Mouse (Mus musculus): ENCODE data around the gene Dhx34. TPM values are rescaled to one million over a fixed set of nuclear protein-coding genes. Genes with fewer than 3 reads are reported as not detected.
A peak's percentile ranks its signal among the peaks of the same experiment; 100 is the strongest.

Gene Dhx34
- polyA plus RNA-seq, 1 experiment from 2014 or later: 10.3 TPM

GRCm38 (mm10) chr7:16161302-16161701 lies 60.5 kb downstream of the Dhx34 start:
- Histone ChIP-seq H3K4me2 (no peak overlapping the region), H3K9ac (ENCODE audit: low read length) (no peak overlapping the region), H3K4me1 (ENCODE audit: control insufficient read depth, insufficient read depth, low read length) (peaks cover 3% of the 10 kb centered on the region; the same call in 1 of the 2 replicates), H3K36me3 (ENCODE audit: control insufficient read depth, insufficient read depth, low read length) (no peaks in the 10 kb centered on the region), H3K9me3 (ENCODE audit: control insufficient read depth, low read length) (no peaks in the 10 kb centered on the region), H3K4me3 (ENCODE audit: low read depth, low read length) (no peak overlapping the region), H3K27ac (ENCODE audit: low read depth, low read length) (no peak overlapping the region), H3K27me3 (ENCODE audit: control insufficient read depth, insufficient read depth, low read length) (peaks cover 16% of the 10 kb centered on the region)
- no peak for ATAC-seq (ENCODE audit: low FRiP score)
- no peak for DNase-seq (ENCODE audit: low spot score, missing footprints)
- 89% methylated on average over 9 of the region's 9 CpGs for WGBS

GRCm38 (mm10) chr7:16160702-16161101 lies 61.1 kb downstream of the Dhx34 start:
- Histone ChIP-seq H3K9me3 (ENCODE audit: control insufficient read depth, low read length) (no peaks in the 10 kb centered on the region), H3K4me2 (no peak overlapping the region), H3K4me3 (ENCODE audit: low read depth, low read length) (no peak overlapping the region), H3K9ac (ENCODE audit: low read length) (no peak overlapping the region), H3K27ac (ENCODE audit: low read depth, low read length) (no peak overlapping the region), H3K27me3 (ENCODE audit: control insufficient read depth, insufficient read depth, low read length) (peaks cover 16% of the 10 kb centered on the region), H3K4me1 (ENCODE audit: control insufficient read depth, insufficient read depth, low read length) (peaks cover 3% of the 10 kb centered on the region; the same call in 1 of the 2 replicates), H3K36me3 (ENCODE audit: control insufficient read depth, insufficient read depth, low read length) (no peaks in the 10 kb centered on the region)
- DNase-seq (ENCODE audit: low spot score, missing footprints) (no peak), ATAC-seq (ENCODE audit: low FRiP score) (no peak)
- WGBS: 65% methylated on average over 3 of the region's 3 CpGs

- Histone ChIP-seq H3K4me1 (ENCODE audit: control insufficient read depth, insufficient read depth, low read length) (peaks cover 3% of the 10 kb centered on the region; the same call in 1 of the 2 replicates), H3K4me3 (ENCODE audit: low read depth, low read length) (no peak overlapping the region), H3K36me3 (ENCODE audit: control insufficient read depth, insufficient read depth, low read length) (no peaks in the 10 kb centered on the region), H3K27ac (ENCODE audit: low read depth, low read length) (no peak overlapping the region), H3K9me3 (ENCODE audit: control insufficient read depth, low read length) (no peaks in the 10 kb centered on the region), H3K27me3 (ENCODE audit: control insufficient read depth, insufficient read depth, low read length) (peaks cover 16% of the 10 kb centered on the region), H3K9ac (ENCODE audit: low read length) (no peak overlapping the region), H3K4me2 (peak overlapping the region; percentile 33; the same call in 1 of the 2 replicates)
- DNase-seq (ENCODE audit: low spot score, missing footprints): no peak
- WGBS: 11% methylated on average over 39 of the region's 39 CpGs
- peak; percentile 42; the same call in 1 of the 2 replicates for ATAC-seq (ENCODE audit: low FRiP score)
These were observed 63.1 kb downstream of the Dhx34 start for GRCm38 (mm10) chr7:16158735-16159134.

DNA sequence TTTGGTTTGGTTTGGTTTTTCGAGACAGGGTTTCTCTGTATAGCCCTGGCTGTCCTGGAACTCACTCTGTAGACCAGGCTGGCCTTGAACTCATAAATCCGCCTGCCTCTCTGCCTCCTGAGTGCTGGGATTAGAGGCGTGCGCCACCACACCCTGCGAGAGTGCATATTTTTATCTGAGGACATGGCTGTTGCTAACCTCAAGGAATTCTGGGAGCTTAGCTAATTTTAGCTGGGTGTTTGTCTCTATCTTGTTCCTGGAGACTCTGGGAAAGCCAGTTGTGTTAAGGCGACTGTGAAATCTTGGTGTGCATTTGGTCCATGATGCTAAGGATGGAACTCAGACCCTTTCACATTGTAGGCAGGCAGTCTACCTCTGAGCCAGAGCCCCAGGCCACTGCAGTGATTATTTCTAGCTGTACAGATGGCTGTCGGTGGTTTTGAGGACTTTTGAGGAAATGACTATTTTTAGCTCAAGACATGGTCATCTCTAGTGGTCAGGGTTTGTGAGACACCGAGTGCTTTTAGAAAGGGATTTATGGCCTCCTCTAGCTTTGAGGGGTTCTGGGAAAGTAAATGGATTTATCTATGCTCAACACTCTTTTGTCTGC lies 65.6 kb downstream of the Dhx34 start:
- ATAC-seq (ENCODE audit: low FRiP score) (no peak), DNase-seq (ENCODE audit: low spot score, missing footprints) (no peak)
- Histone ChIP-seq H3K9me3 (ENCODE audit: control insufficient read depth, low read length) (no peaks in the 10 kb centered on the region), H3K4me1 (ENCODE audit: control insufficient read depth, insufficient read depth, low read length) (peaks cover 3% of the 10 kb centered on the region; the same call in 1 of the 2 replicates), H3K4me3 (ENCODE audit: low read depth, low read length) (no peak overlapping the region), H3K9ac (ENCODE audit: low read length) (no peak overlapping the region), H3K4me2 (no peak overlapping the region), H3K36me3 (ENCODE audit: control insufficient read depth, insufficient read depth, low read length) (no peaks in the 10 kb centered on the region), H3K27ac (ENCODE audit: low read depth, low read length) (no peak overlapping the region), H3K27me3 (ENCODE audit: control insufficient read depth, insufficient read depth, low read length) (peaks cover 16% of the 10 kb centered on the region)
- WGBS: 86% methylated on average over 8 of the region's 8 CpGs

DNA sequence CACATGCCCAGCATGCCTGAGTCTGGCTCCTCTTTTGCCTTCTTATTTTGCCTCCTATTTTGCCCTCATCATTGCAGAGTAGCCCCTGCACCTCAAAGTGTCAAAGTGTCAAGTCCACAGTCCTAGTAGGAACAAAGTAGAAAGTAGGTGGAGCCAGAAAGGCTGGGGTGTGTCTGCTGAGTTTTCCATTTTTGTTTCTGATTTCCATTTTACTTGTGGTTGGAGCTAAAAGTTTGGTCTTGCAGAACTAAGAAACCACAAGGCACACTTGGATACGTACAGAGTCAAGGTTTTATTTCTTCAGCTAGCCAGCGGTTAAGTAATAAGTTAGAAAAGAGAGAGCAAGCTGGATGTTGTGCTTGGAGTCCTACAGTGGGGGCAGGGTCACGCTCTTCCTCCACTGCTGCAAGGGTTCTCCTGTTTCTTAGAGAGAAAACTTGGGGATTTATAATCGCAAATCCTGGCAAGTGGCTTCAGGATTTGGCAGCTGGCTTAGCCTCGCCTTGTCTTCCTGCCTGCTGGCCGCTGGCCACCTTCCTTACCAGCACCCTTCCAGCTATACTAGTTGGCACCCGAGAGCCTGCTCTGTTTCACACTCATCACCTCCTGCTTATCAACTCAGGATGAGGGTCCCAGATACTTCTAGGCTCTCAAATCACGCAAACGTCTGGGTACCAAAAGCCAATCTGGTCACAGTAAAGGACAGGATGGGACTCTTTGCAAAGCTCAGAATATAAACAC lies 66.5 kb downstream of the Dhx34 start:
- no peak for ATAC-seq (ENCODE audit: low FRiP score)
- no peak for DNase-seq (ENCODE audit: low spot score, missing footprints)
- Histone ChIP-seq H3K4me1 (ENCODE audit: control insufficient read depth, insufficient read depth, low read length) (peaks cover 3% of the 10 kb centered on the region; the same call in 1 of the 2 replicates), H3K9me3 (ENCODE audit: control insufficient read depth, low read length) (no peaks in the 10 kb centered on the region), H3K27ac (ENCODE audit: low read depth, low read length) (no peak overlapping the region), H3K4me3 (ENCODE audit: low read depth, low read length) (no peak overlapping the region), H3K9ac (ENCODE audit: low read length) (no peak overlapping the region), H3K27me3 (ENCODE audit: control insufficient read depth, insufficient read depth, low read length) (peaks cover 16% of the 10 kb centered on the region), H3K4me2 (no peak overlapping the region), H3K36me3 (ENCODE audit: control insufficient read depth, insufficient read depth, low read length) (no peaks in the 10 kb centered on the region)
- 77% methylated on average over 9 of the region's 9 CpGs for WGBS

- peak; percentile 86 for ATAC-seq (ENCODE audit: low FRiP score)
- WGBS: 21% methylated on average over 10 of the region's 10 CpGs
These were observed 68.3 kb downstream of the Dhx34 start for GRCm38 (mm10) chr7:16153522-16153921.

DNA sequence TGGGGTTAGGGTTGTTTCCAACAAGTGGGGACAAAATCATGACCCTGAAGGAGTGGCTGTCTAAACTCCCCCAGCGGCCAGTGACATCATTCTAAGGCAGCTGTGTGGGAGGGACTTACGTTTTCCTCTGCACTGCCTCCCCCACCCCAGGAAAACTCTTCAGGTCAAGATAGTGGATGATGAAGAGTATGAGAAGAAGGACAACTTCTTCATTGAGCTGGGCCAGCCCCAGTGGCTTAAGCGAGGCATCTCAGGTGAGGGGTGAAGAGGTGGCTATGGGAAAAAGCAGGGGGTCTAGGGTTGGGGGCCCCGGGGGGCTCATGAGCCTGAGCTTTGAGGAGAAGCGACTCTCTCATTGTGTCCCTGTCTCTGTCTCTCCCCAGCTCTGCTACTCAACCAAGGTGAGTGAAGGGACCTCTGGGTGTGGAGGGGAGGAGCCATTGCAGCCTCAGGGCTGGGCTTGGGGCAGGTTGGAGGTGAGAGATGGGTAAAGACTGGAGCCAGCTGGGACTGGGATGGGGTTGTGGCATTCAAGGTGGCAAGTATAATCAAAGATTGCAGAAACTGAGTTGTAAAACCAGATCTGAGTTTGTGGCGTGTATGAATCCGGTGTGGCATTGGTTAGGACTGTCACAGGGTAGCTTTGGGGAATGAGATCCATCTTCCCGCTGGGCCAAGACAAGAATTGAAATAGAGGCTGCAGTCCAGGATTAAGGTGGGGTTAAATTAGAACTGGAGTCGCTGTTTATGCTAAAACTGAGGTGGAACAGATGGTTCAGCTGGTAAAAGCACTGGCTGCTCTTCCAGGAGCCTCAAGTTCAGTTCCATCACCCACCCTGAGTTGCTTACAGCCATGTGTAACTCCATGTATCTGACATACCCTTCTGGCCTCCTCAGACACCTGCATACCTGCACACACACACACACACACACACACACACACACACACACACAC lies 71.4 kb downstream of the Dhx34 start:
- Histone ChIP-seq H3K27me3 (ENCODE audit: control insufficient read depth, insufficient read depth, low read length) (no peaks in the 10 kb centered on the region), H3K27ac (ENCODE audit: low read depth, low read length) (no peak overlapping the region)
- ATAC-seq (ENCODE audit: low FRiP score): no peak

More at GRCm38 (mm10) chr7:16153522-16153921, 68.3 kb downstream of the Dhx34 start:
- Histone ChIP-seq H3K9me3 (ENCODE audit: control insufficient read depth, low read length) (no peaks in the 10 kb centered on the region), H3K27ac (ENCODE audit: low read depth, low read length) (no peak overlapping the region), H3K9ac (ENCODE audit: low read length) (no peak overlapping the region), H3K27me3 (ENCODE audit: control insufficient read depth, insufficient read depth, low read length) (peaks cover 6% of the 10 kb centered on the region), H3K4me1 (ENCODE audit: control insufficient read depth, insufficient read depth, low read length) (peaks cover under 1% of the 10 kb centered on the region; the same call in 1 of the 2 replicates), H3K36me3 (ENCODE audit: control insufficient read depth, insufficient read depth, low read length) (no peaks in the 10 kb centered on the region), H3K4me3 (ENCODE audit: low read depth, low read length) (no peak overlapping the region), H3K4me2 (no peak overlapping the region)
- DNase-seq (ENCODE audit: low spot score, missing footprints): peak; percentile 96

DNA sequence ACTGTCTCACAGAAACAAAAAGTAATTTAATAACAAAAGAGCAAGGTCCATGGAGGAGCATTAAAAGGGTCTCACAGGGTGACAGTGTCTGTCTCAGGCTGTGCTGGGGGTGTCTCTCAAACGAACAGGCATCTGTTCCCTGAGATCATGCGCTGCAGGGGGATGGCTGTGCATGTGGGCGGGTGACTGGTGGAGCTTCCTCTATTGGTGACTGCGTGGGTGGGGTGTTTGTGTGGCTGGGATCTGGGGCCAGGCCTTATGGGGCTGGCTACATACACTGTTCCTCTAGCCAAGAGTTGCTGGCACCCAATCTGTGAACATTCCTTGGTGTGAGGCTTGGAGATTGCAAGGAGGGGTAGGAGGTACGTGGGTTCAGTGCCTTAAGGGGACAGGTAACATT lies 72.6 kb downstream of the Dhx34 start:
- Histone ChIP-seq H3K9me3 (ENCODE audit: control insufficient read depth, low read length) (no peaks in the 10 kb centered on the region), H3K36me3 (ENCODE audit: control insufficient read depth, insufficient read depth, low read length) (no peaks in the 10 kb centered on the region), H3K4me2 (no peak overlapping the region), H3K9ac (ENCODE audit: low read length) (no peak overlapping the region), H3K27me3 (ENCODE audit: control insufficient read depth, insufficient read depth, low read length) (no peaks in the 10 kb centered on the region), H3K27ac (ENCODE audit: low read depth, low read length) (no peak overlapping the region), H3K4me1 (ENCODE audit: control insufficient read depth, insufficient read depth, low read length) (no peaks in the 10 kb centered on the region), H3K4me3 (ENCODE audit: low read depth, low read length) (no peak overlapping the region)
- no peak for ATAC-seq (ENCODE audit: low FRiP score)
- no peak for DNase-seq (ENCODE audit: low spot score, missing footprints)
- WGBS: 60% methylated on average over 5 of the region's 5 CpGs

More for the DNA sequence above, 71.4 kb downstream of the Dhx34 start:
- no peaks in the 10 kb centered on the region for H3K4me1 ChIP-seq (ENCODE audit: control insufficient read depth, insufficient read depth, low read length)
- no peak overlapping the region for H3K9ac ChIP-seq (ENCODE audit: low read length)
- no peak for DNase-seq (ENCODE audit: low spot score, missing footprints)
- no peaks in the 10 kb centered on the region for H3K36me3 ChIP-seq (ENCODE audit: control insufficient read depth, insufficient read depth, low read length)
- WGBS: 75% methylated on average over 9 of the region's 9 CpGs
- no peak overlapping the region for H3K4me3 ChIP-seq (ENCODE audit: low read depth, low read length)
- no peaks in the 10 kb centered on the region for H3K9me3 ChIP-seq (ENCODE audit: control insufficient read depth, low read length)
- no peak overlapping the region for H3K4me2 ChIP-seq

Data from midbrain, embryonic 11.5 days (tissue).